Mouse (Mus musculus): ENCODE data around the gene Homez. TPM values are rescaled to one million over a fixed set of nuclear protein-coding genes. Genes with fewer than 3 reads are reported as not detected.
A peak's percentile ranks its signal among the peaks of the same experiment; 100 is the strongest.

Gene Homez
- polyA plus RNA-seq, 1 experiment from 2014 or later = 8.2 TPM

DNA sequence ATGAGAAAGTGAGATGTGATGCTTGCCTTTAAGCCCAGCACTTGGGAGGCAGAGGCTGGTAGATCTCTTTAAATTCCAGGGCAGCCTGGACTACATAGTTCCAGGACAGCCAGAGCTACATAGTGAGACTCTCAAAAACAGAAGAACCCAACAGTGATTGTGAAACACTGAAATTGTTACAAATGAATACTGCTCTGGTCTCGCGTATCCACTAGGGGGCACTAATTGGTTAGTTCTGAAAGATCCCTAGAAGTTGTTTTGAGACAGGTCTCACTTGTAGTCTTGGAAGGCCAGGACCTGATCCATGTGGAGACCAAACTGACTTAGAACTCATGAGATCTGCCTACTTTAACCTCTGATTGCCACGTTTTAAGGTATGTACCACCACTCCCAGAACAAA is 29.6 kb upstream of the Homez start:
- Histone ChIP-seq H3K36me3 (ENCODE audit: control insufficient read depth, insufficient read depth, low read length) (peaks cover 43% of the 10 kb centered on the region), H3K9me3 (ENCODE audit: control insufficient read depth, low read length) (no peaks in the 10 kb centered on the region), H3K27me3 (ENCODE audit: control insufficient read depth, insufficient read depth, low read length) (no peaks in the 10 kb centered on the region), H3K4me3 (ENCODE audit: control insufficient read depth in 1 of 2, insufficient read depth in 1 of 2, low read depth in 1 of 2, low read length in 2 of 2) (no peak overlapping the region), H3K4me1 (ENCODE audit: control insufficient read depth in 2 of 2, insufficient read depth in 2 of 2, low read length in 2 of 2) (peaks cover 3 to 21% of the 10 kb centered on the region in 2 experiments; a peak in 3 of 4 replicates), H3K27ac (replicated peaks in 1 of 2; ENCODE audit: control insufficient read depth in 1 of 2, insufficient read depth in 1 of 2, low read depth in 2 of 2, low read length in 2 of 2) (no peak overlapping the region), H3K9ac (ENCODE audit: low read length) (no peak overlapping the region), H3K4me2 (ENCODE audit: low read length) (no peak overlapping the region)
- ATAC-seq (ENCODE audit: insufficient number of reproducible peaks, insufficient read depth, low FRiP score, low read depth) = no peak
- under 1% methylated on average over 3 of the region's 3 CpGs for WGBS

DNA sequence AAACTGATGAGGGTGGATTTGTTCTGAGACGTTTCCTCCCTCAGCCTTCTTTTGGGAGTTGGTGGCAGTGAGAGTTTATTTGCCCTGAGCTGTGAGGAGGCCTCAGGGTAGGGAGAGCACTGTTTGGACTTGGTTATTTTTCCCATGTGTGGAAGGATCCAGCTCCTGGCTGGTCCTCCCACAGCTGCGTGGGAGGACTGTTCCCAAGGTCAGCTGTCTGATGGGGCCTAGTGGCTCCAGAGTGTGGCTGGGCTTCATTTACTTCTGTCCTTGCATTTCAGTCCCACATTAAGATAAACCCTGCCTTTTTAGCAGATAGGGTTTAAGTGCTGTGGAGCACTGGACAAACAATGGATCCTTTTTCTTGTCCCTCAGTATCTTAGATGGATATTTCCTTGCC is 26.7 kb upstream of the Homez start:
- H3K4me2 ChIP-seq (ENCODE audit: low read length) = no peak overlapping the region
- H3K4me3 ChIP-seq (ENCODE audit: control insufficient read depth in 1 of 2, insufficient read depth in 1 of 2, low read depth in 1 of 2, low read length in 2 of 2) = no peak overlapping the region
- no peak for ATAC-seq (ENCODE audit: insufficient number of reproducible peaks, insufficient read depth, low FRiP score, low read depth)
- peaks cover 6 to 22% of the 10 kb centered on the region in 2 experiments for H3K4me1 ChIP-seq (ENCODE audit: control insufficient read depth in 2 of 2, insufficient read depth in 2 of 2, low read length in 2 of 2)
- no peaks in the 10 kb centered on the region for H3K27me3 ChIP-seq (ENCODE audit: control insufficient read depth, insufficient read depth, low read length)
- H3K9ac ChIP-seq (ENCODE audit: low read length) = peak overlapping the region; percentile 32; the same call in 1 of the 2 replicates
- peak overlapping the region; percentile 5 to 20; a peak in 1 of 4 replicates for H3K27ac ChIP-seq (replicated peaks in 1 of 2; ENCODE audit: control insufficient read depth in 1 of 2, insufficient read depth in 1 of 2, low read depth in 2 of 2, low read length in 2 of 2)
- peaks cover 41% of the 10 kb centered on the region for H3K36me3 ChIP-seq (ENCODE audit: control insufficient read depth, insufficient read depth, low read length)
- 24% methylated on average over 2 of the region's 2 CpGs for WGBS
- no peaks in the 10 kb centered on the region for H3K9me3 ChIP-seq (ENCODE audit: control insufficient read depth, low read length)

GRCm38 (mm10) chr14:54894296-54895151 is 23.8 kb upstream of the Homez start:
- WGBS = under 1% methylated on average over 43 of the region's 54 CpGs
- peak; percentile 66 for ATAC-seq (ENCODE audit: insufficient number of reproducible peaks, insufficient read depth, low FRiP score, low read depth)
- Histone ChIP-seq H3K9ac (ENCODE audit: low read length) (peak overlapping the region; percentile 100), H3K9me3 (ENCODE audit: control insufficient read depth, low read length) (no peaks in the 10 kb centered on the region), H3K4me3 (ENCODE audit: control insufficient read depth in 1 of 2, insufficient read depth in 1 of 2, low read depth in 1 of 2, low read length in 2 of 2) (peak overlapping the region; percentile 64 to 98), H3K36me3 (ENCODE audit: control insufficient read depth, insufficient read depth, low read length) (peaks cover 41% of the 10 kb centered on the region), H3K4me2 (ENCODE audit: low read length) (peak overlapping the region; percentile 75), H3K27ac (replicated peaks in 1 of 2; ENCODE audit: control insufficient read depth in 1 of 2, insufficient read depth in 1 of 2, low read depth in 2 of 2, low read length in 2 of 2) (peak overlapping the region; percentile 71 to 97), H3K27me3 (ENCODE audit: control insufficient read depth, insufficient read depth, low read length) (no peaks in the 10 kb centered on the region), H3K4me1 (ENCODE audit: control insufficient read depth in 2 of 2, insufficient read depth in 2 of 2, low read length in 2 of 2) (peaks cover 6 to 25% of the 10 kb centered on the region in 2 experiments)

- Histone ChIP-seq H3K27ac (replicated peaks in 1 of 2; ENCODE audit: control insufficient read depth in 1 of 2, insufficient read depth in 1 of 2, low read depth in 2 of 2, low read length in 2 of 2) (peak overlapping the region; percentile 83 to 97), H3K4me2 (ENCODE audit: low read length) (peak overlapping the region; percentile 62), H3K4me3 (ENCODE audit: control insufficient read depth in 1 of 2, insufficient read depth in 1 of 2, low read depth in 1 of 2, low read length in 2 of 2) (peak overlapping the region; percentile 64 to 98), H3K27me3 (ENCODE audit: control insufficient read depth, insufficient read depth, low read length) (no peaks in the 10 kb centered on the region), H3K4me1 (ENCODE audit: control insufficient read depth in 2 of 2, insufficient read depth in 2 of 2, low read length in 2 of 2) (peaks cover 6 to 25% of the 10 kb centered on the region in 2 experiments), H3K9ac (ENCODE audit: low read length) (peak overlapping the region; percentile 100), H3K9me3 (ENCODE audit: control insufficient read depth, low read length) (no peaks in the 10 kb centered on the region), H3K36me3 (ENCODE audit: control insufficient read depth, insufficient read depth, low read length) (peaks cover 35% of the 10 kb centered on the region)
- ATAC-seq (ENCODE audit: insufficient number of reproducible peaks, insufficient read depth, low FRiP score, low read depth) = peak; percentile 98
- under 1% methylated on average over 34 of the region's 38 CpGs for WGBS
Measured at GRCm38 (mm10) chr14:54893651-54894181, 23.0 kb upstream of the Homez start.

DNA sequence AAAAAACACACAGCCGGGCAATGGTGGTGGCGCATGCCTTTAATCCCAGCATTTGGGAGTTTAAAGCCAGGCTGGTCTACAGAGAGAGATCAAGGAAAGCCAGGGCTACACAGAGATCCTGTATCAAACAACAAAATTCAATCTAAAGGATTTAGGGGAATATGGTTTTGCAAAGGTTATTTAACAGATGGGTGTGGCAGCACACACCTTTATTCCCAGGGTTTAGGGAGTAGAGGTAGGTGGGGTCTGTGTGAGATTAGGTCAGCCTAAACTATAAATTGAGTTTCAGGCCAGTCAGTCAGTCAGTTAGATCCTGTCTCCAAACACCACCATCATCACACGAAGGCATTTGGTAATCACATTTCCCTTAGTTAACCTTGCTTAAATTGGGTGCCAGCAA is 21.4 kb upstream of the Homez start, which contains the start of gene Pabpn1:
Gene Pabpn1, plus strand, starts transcription at position 301 of the 400 bp plus-strand sequence.
- no peak for ATAC-seq (ENCODE audit: insufficient number of reproducible peaks, insufficient read depth, low FRiP score, low read depth)
- H3K9ac ChIP-seq (ENCODE audit: low read length) = peak within 1 kb of the TSS; percentile 65
- H3K4me2 ChIP-seq (ENCODE audit: low read length) = peak within 1 kb of the TSS; percentile 62
- peaks cover 5 to 24% of the 10 kb centered on the region in 2 experiments for H3K4me1 ChIP-seq (ENCODE audit: control insufficient read depth in 2 of 2, insufficient read depth in 2 of 2, low read length in 2 of 2)
- H3K36me3 ChIP-seq (ENCODE audit: control insufficient read depth, insufficient read depth, low read length) = peaks cover 20% of the 10 kb centered on the region
- peak within 1 kb of the TSS; percentile 44 to 52; a peak in 3 of 4 replicates for H3K4me3 ChIP-seq (ENCODE audit: control insufficient read depth in 1 of 2, insufficient read depth in 1 of 2, low read depth in 1 of 2, low read length in 2 of 2)
- no peaks in the 10 kb centered on the region for H3K9me3 ChIP-seq (ENCODE audit: control insufficient read depth, low read length)
- H3K27me3 ChIP-seq (ENCODE audit: control insufficient read depth, insufficient read depth, low read length) = no peaks in the 10 kb centered on the region
- WGBS = 88% methylated on average over 3 of the region's 3 CpGs
- peak within 1 kb of the TSS; percentile 82 to 83 for H3K27ac ChIP-seq (replicated peaks in 1 of 2; ENCODE audit: control insufficient read depth in 1 of 2, insufficient read depth in 1 of 2, low read depth in 2 of 2, low read length in 2 of 2)

- H3K36me3 ChIP-seq (ENCODE audit: control insufficient read depth, insufficient read depth, low read length) = peaks cover 27% of the 10 kb centered on the region
- no peaks in the 10 kb centered on the region for H3K27me3 ChIP-seq (ENCODE audit: control insufficient read depth, insufficient read depth, low read length)
- no peak overlapping the region for H3K27ac ChIP-seq (replicated peaks in 1 of 2; ENCODE audit: control insufficient read depth in 1 of 2, insufficient read depth in 1 of 2, low read depth in 2 of 2, low read length in 2 of 2)
- no peaks in the 10 kb centered on the region for H3K9me3 ChIP-seq (ENCODE audit: control insufficient read depth, low read length)
- H3K4me3 ChIP-seq (ENCODE audit: control insufficient read depth in 1 of 2, insufficient read depth in 1 of 2, low read depth in 1 of 2, low read length in 2 of 2) = no peak overlapping the region
- H3K9ac ChIP-seq (ENCODE audit: low read length) = no peak overlapping the region
- H3K4me1 ChIP-seq (ENCODE audit: control insufficient read depth in 2 of 2, insufficient read depth in 2 of 2, low read length in 2 of 2) = peaks cover 6 to 19% of the 10 kb centered on the region in 2 experiments
- H3K4me2 ChIP-seq (ENCODE audit: low read length) = no peak overlapping the region
- 88% methylated on average over 11 of the region's 11 CpGs for WGBS
- ATAC-seq (ENCODE audit: insufficient number of reproducible peaks, insufficient read depth, low FRiP score, low read depth) = no peak
Measured at GRCm38 (mm10) chr14:54885309-54885708, 14.5 kb upstream of the Homez start.

DNA sequence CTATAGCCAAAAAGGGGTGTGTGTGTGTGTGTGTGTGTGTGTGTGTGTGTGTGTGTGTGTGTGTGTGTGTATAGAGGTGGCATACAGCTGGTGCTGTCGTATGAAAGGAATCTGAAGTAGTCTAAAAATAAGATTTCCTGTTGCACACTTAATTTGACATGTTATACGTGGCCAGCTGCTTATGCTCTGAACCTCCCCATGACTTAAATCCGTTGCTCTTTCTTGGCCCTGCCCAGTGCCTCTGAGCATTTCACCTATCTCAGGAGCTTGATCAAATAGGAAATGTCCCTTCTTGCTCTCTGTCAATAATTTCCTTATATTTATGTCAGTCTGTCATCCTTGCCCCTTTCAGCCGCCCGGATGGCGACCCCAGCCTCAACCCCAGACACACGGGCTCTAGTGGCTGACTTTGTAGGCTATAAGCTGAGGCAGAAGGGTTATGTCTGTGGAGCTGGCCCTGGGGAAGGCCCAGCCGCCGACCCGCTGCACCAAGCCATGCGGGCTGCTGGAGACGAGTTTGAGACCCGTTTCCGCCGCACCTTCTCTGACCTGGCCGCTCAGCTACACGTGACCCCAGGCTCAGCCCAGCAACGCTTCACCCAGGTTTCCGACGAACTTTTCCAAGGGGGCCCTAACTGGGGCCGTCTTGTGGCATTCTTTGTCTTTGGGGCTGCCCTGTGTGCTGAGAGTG is 13.4 kb upstream of the Homez start:
- H3K4me1 ChIP-seq (ENCODE audit: control insufficient read depth in 2 of 2, insufficient read depth in 2 of 2, low read length in 2 of 2) = peaks cover 6 to 19% of the 10 kb centered on the region in 2 experiments
- WGBS = 27% methylated on average over 21 of the region's 21 CpGs
- peak overlapping the region; percentile 76 for H3K4me2 ChIP-seq (ENCODE audit: low read length)
- peak overlapping the region; percentile 80 for H3K9ac ChIP-seq (ENCODE audit: low read length)
- peak; percentile 18; the same call in 1 of the 2 replicates for ATAC-seq (ENCODE audit: insufficient number of reproducible peaks, insufficient read depth, low FRiP score, low read depth)
- H3K27ac ChIP-seq (replicated peaks in 1 of 2; ENCODE audit: control insufficient read depth in 1 of 2, insufficient read depth in 1 of 2, low read depth in 2 of 2, low read length in 2 of 2) = peak overlapping the region; percentile 87 to 93
- no peaks in the 10 kb centered on the region for H3K9me3 ChIP-seq (ENCODE audit: control insufficient read depth, low read length)
- no peaks in the 10 kb centered on the region for H3K27me3 ChIP-seq (ENCODE audit: control insufficient read depth, insufficient read depth, low read length)
- H3K36me3 ChIP-seq (ENCODE audit: control insufficient read depth, insufficient read depth, low read length) = peaks cover 27% of the 10 kb centered on the region
- peak overlapping the region; percentile 55 to 73 for H3K4me3 ChIP-seq (ENCODE audit: control insufficient read depth in 1 of 2, insufficient read depth in 1 of 2, low read depth in 1 of 2, low read length in 2 of 2)

Measured in heart, embryonic 14.5 days (tissue).